Mouse (Mus musculus) limb, embryonic 14.5 days (tissue): ENCODE measurements around the gene Nedd9. TPM values are rescaled to one million over a fixed set of nuclear protein-coding genes. Genes with fewer than 3 reads are reported as not detected.

Experiments used
- ATAC-seq: fragments of 200-750 bp; cut with Nextera tagmentation; 2 replicates; pipeline ENCODE4 v1.8.0; 2017; ENCODE audit warnings: low read depth, moderate number of reproducible peaks, moderate TSS enrichment; ENCODE audit not compliant: low FRiP score
- DNase-seq: peaks from one replicate; pipeline ENCODE4 v3.0.0-alpha.2; 2015; ENCODE audit warnings: low spot score
- H3K27ac ChIP-seq: fragments of 300-500 bp; sonication (generic); replicated peaks from 2 replicates; pipeline ENCODE4 v1.5.1; 2014; ENCODE audit warnings: low read depth, mild to moderate bottlenecking, low read length, moderate library complexity, mixed read lengths
- H3K27me3 ChIP-seq: fragments of 300-500 bp; sonication (generic); 2 replicates; pipeline ENCODE4 v1.6.1; 2014; ENCODE audit warnings: low read length, mixed read lengths; ENCODE audit not compliant: control insufficient read depth, insufficient read depth
- H3K36me3 ChIP-seq: fragments of 300-500 bp; sonication (generic); 2 replicates; pipeline ENCODE4 v1.6.1; 2014; ENCODE audit warnings: mild to moderate bottlenecking, low read length, moderate library complexity, mixed read lengths; ENCODE audit not compliant: control insufficient read depth, insufficient read depth
- H3K4me1 ChIP-seq: fragments of 300-500 bp; sonication (generic); 2 replicates; pipeline ENCODE4 v1.6.1; 2014; ENCODE audit warnings: antibody characterized with exemption, low read length, mixed read lengths; ENCODE audit not compliant: control insufficient read depth, insufficient read depth
- H3K4me2 ChIP-seq: fragments of 300-500 bp; sonication (generic); replicated peaks from 2 replicates; pipeline ENCODE4 v1.6.1; 2014; ENCODE audit warnings: low read depth, mild to moderate bottlenecking, low read length, moderate library complexity; ENCODE audit not compliant: severe bottlenecking
- H3K4me3 ChIP-seq: fragments of 300-500 bp; sonication (generic); replicated peaks from 2 replicates; pipeline ENCODE4 v1.5.1; 2014; ENCODE audit warnings: low read length
- H3K9ac ChIP-seq: fragments of 300-500 bp; sonication (generic); 2 replicates; pipeline ENCODE4 v1.6.1; 2014; ENCODE audit warnings: mild to moderate bottlenecking, low read depth, low read length, moderate library complexity; ENCODE audit not compliant: severe bottlenecking
- H3K9me3 ChIP-seq: fragments of 300-500 bp; sonication (generic); 2 replicates; pipeline ENCODE4 v1.6.1; 2016; ENCODE audit warnings: low read length; ENCODE audit not compliant: control insufficient read depth
- POLR2A ChIP-seq: fragments of 200-500 bp; IDR thresholded peaks from 2 replicates; pipeline ENCODE4 v1.8.0; 2012; ENCODE audit warnings: inconsistent platforms, mild to moderate bottlenecking, moderate library complexity, borderline replicate concordance; ENCODE audit not compliant: insufficient read depth, insufficient read length; ENCODE audit errors: extremely low read depth
- WGBS: fragments of 180-500 bp; shearing (Covaris S2); extraction: QIAGEN DNeasy Blood & Tissue Kit; methylation state at CpG from one replicate; pipeline ENCODE4 v1.1.7; 2014; 5-methylcytosine and 5-hydroxymethylcytosine counted together
- polyA plus RNA-seq, 2 experiments: library from polyadenylated mRNA; depleted of rRNA in 1 of 2; stranded (reverse) in 1 of 2; unstranded in 1 of 2; fragments of >200 nt; fragmentation: Nextera tagmentation in 1 of 2; extraction: Ambion mirVana in 1 of 2; gene quantifications; 2 replicates each; pipeline versions ENCODE4 v1.2.1 to v1.2.3; 2012 to 2014

Gene Nedd9
- polyA plus RNA-seq, 2 experiments: 23.5 to 41.5 TPM

GRCm38 (mm10) chr13:41345756-41346155, 141.4 kb downstream of the Nedd9 start:
- H3K4me3 ChIP-seq: no peak overlapping the region
- no peaks in the 10 kb centered on the region; the same call in 1 of the 2 replicates for H3K36me3 ChIP-seq
- ATAC-seq (no peak), DNase-seq (no peak)
- no peak overlapping the region for H3K27ac ChIP-seq
- H3K4me2 ChIP-seq: no peak overlapping the region
- WGBS: 79% methylated on average over 7 of the region's 7 CpGs
- no peaks in the 10 kb centered on the region for H3K9me3 ChIP-seq
- H3K9ac ChIP-seq: no peak overlapping the region
- peaks cover 10% of the 10 kb centered on the region for H3K4me1 ChIP-seq
- no peak for TF ChIP-seq POLR2A
- no peaks in the 10 kb centered on the region for H3K27me3 ChIP-seq

GRCm38 (mm10) chr13:41345306-41345705, 141.9 kb downstream of the Nedd9 start:
- WGBS: 62% methylated on average over 6 of the region's 6 CpGs
- TF ChIP-seq POLR2A: no peak
- no peak overlapping the region for H3K4me3 ChIP-seq
- H3K27ac ChIP-seq: no peak overlapping the region
- H3K9ac ChIP-seq: no peak overlapping the region
- H3K4me1 ChIP-seq: peaks cover 10% of the 10 kb centered on the region
- H3K9me3 ChIP-seq: no peaks in the 10 kb centered on the region
- ATAC-seq (no peak), DNase-seq (no peak)
- H3K36me3 ChIP-seq: no peaks in the 10 kb centered on the region; the same call in 1 of the 2 replicates
- no peak overlapping the region for H3K4me2 ChIP-seq
- H3K27me3 ChIP-seq: no peaks in the 10 kb centered on the region

GRCm38 (mm10) chr13:41343887-41344266, 143.3 kb downstream of the Nedd9 start:
- no peaks in the 10 kb centered on the region for H3K9me3 ChIP-seq
- no peak overlapping the region for H3K4me2 ChIP-seq
- DNase-seq: no peak
- no peak overlapping the region for H3K4me3 ChIP-seq
- peaks cover under 1% of the 10 kb centered on the region; the same call in 1 of the 2 replicates for H3K36me3 ChIP-seq
- H3K4me1 ChIP-seq: peaks cover 9% of the 10 kb centered on the region; the same call in 1 of the 2 replicates
- no peak overlapping the region for H3K27ac ChIP-seq
- no peak overlapping the region for H3K9ac ChIP-seq
- TF ChIP-seq POLR2A: no peak
- 68% methylated on average over 3 of the region's 3 CpGs for WGBS
- ATAC-seq: no peak
- no peaks in the 10 kb centered on the region for H3K27me3 ChIP-seq

- Histone ChIP-seq H3K27ac (no peak overlapping the region), H3K4me1 (0 out of 2 replicates have a peak, but pooled peaks cover 6% of the 10 kb centered on the region), H3K27me3 (no peaks in the 10 kb centered on the region), H3K9ac (no peak overlapping the region), H3K4me2 (no peak overlapping the region), H3K9me3 (no peaks in the 10 kb centered on the region), H3K36me3 (peaks cover 6% of the 10 kb centered on the region), H3K4me3 (no peak overlapping the region)
- no peak for ATAC-seq
- 43% methylated on average over 3 of the region's 3 CpGs for WGBS
- TF ChIP-seq POLR2A: no peak
- no peak for DNase-seq
Measured at GRCm38 (mm10) chr13:41343163-41343886, 143.8 kb downstream of the Nedd9 start.

GRCm38 (mm10) chr13:41341422-41341821, 145.7 kb downstream of the Nedd9 start:
- 0 out of 2 replicates have a peak, but pooled peaks cover 6% of the 10 kb centered on the region for H3K4me1 ChIP-seq
- no peak overlapping the region for H3K27ac ChIP-seq
- WGBS: 88% methylated on average over 9 of the region's 9 CpGs
- no peaks in the 10 kb centered on the region for H3K9me3 ChIP-seq
- no peaks in the 10 kb centered on the region for H3K27me3 ChIP-seq
- no peak overlapping the region for H3K4me3 ChIP-seq
- H3K4me2 ChIP-seq: no peak overlapping the region
- ATAC-seq (no peak), DNase-seq (no peak)
- peaks cover 17% of the 10 kb centered on the region for H3K36me3 ChIP-seq
- H3K9ac ChIP-seq: no peak overlapping the region
- TF ChIP-seq POLR2A: no peak
